Mouse (Mus musculus): ENCODE results near the gene Pinlyp.

DNA sequence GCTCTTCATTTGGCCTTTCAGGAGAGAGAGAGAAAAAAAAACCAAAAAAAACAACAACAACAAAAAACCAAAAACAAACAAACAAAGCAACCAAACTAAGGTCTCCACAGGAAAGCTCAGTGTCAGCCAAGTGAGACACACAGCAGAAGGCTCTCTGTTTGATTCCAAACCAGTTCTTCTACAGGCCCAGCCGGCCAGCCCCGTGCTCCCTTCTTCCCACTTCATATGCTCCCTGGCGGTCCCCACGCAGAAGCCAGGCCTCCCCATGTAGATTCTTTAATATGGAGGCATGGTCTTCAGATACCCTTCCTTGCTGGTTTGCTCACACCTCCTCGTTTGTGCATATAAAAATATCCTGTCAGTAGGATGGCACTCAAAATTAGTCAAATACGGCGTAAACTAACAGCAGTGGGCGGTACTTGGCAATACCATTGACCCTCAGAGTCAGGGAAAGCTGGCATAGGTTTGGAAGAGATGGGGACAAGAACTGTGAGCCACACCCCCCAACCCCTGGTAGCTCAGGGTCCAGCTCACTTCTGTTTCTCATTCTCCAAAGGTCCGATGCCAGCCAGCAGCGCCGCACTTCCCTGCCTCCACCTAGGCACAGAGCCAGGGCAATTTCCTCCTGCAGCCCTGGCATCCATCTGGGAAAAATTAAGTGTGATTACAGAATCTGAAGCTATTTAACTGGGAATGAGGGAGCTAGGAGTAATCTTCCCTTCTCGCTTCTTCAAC lies 20.1 kb downstream of the Pinlyp start:
- TF ChIP-seq CTCF (conservative IDR thresholded peaks at IDR 0.05; ENCODE audit: insufficient read depth, insufficient read length, low read depth, low read length) (no peak), POLR2A (IDR thresholded peaks at IDR 0.05; ENCODE audit: low read depth, low read length) (no peak)

All from kidney, adult 2 months (tissue).